Mouse (Mus musculus) midbrain, embryonic 16.5 days (tissue): ENCODE results near the gene Pnpla6. TPM values are rescaled to one million over a fixed set of nuclear protein-coding genes. Genes with fewer than 3 reads are reported as not detected.
A peak's percentile ranks its signal among the peaks of the same experiment; 100 is the strongest.

Experiments
- ATAC-seq: fragments of 200-750 bp; cut with Nextera tagmentation; 2 replicates; pipeline ENCODE4 v1.8.0; 2017; ENCODE audit warnings: moderate TSS enrichment
- H3K27ac ChIP-seq: fragments of 300-500 bp; sonication (generic); 2 replicates; pipeline ENCODE4 v1.5.1; 2014; ENCODE audit warnings: mild to moderate bottlenecking, low read length, mixed read lengths
- H3K27me3 ChIP-seq: fragments of 300-500 bp; sonication (generic); 2 replicates; pipeline ENCODE4 v1.6.1; 2014; ENCODE audit warnings: low read depth, low read length, mixed read lengths; ENCODE audit not compliant: control insufficient read depth, insufficient read depth
- H3K36me3 ChIP-seq: fragments of 300-500 bp; sonication (generic); 2 replicates; pipeline ENCODE4 v1.6.1; 2014; ENCODE audit warnings: mild to moderate bottlenecking, low read length, moderate library complexity, mixed read lengths; ENCODE audit not compliant: control insufficient read depth, insufficient read depth
- H3K4me1 ChIP-seq: fragments of 300-500 bp; sonication (generic); 2 replicates; pipeline ENCODE4 v1.6.1; 2014; ENCODE audit warnings: mild to moderate bottlenecking, low read length, mixed read lengths; ENCODE audit not compliant: control insufficient read depth, insufficient read depth
- H3K4me2 ChIP-seq: fragments of 300-500 bp; sonication (generic); 2 replicates; pipeline ENCODE4 v1.6.1; 2014; ENCODE audit warnings: mild to moderate bottlenecking, low read length, mixed read lengths
- H3K4me3 ChIP-seq: fragments of 300-500 bp; sonication (generic); 2 replicates; pipeline ENCODE4 v1.5.1; 2014; ENCODE audit warnings: low read depth, mild to moderate bottlenecking, low read length, moderate library complexity, mixed read lengths
- H3K9ac ChIP-seq: fragments of 300-500 bp; sonication (generic); 2 replicates; pipeline ENCODE4 v1.6.1; 2014; ENCODE audit warnings: low read depth, low read length, mixed read lengths
- H3K9me3 ChIP-seq: fragments of 300-500 bp; sonication (generic); replicated peaks from 2 replicates; pipeline ENCODE4 v1.6.1; 2014; ENCODE audit warnings: mild to moderate bottlenecking, low read length, mixed read lengths; ENCODE audit not compliant: control insufficient read depth, poor library complexity, severe bottlenecking
- WGBS: fragments of 180-500 bp; shearing (Covaris S2); extraction: QIAGEN DNeasy Blood & Tissue Kit; methylation state at CpG from one replicate; pipeline ENCODE4 v1.1.7; 2014; 5-methylcytosine and 5-hydroxymethylcytosine counted together
- polyA plus RNA-seq: library from polyadenylated mRNA; unstranded; fragments of >200 nt; fragmentation: Nextera tagmentation; extraction: Ambion mirVana; gene quantifications from 2 replicates; pipeline ENCODE4 v1.2.1, GENCODE M21; 2015

The Pnpla6 gene
- polyA plus RNA-seq, 1 experiment from 2014 or later, result 43.6 TPM

DNA sequence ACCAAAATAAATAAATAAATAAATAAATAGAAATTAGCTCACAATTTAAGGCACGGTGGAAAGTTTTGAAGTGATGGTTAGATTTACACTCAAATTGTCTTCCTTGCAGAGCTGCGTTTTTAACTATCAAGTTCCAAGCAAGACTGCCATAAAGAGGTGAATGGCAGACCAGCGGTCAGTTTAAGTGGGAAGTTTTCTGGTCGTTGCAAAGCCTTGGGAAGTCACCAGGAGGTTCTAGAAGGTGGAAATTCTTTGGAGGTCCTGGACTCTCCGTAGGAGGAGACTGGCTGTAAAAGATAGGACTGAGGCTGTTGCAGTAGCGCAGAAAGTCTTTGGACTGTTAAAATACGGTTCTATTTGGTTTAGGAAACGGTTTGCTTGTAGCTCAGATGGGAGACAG, 15.4 kb upstream of the Pnpla6 start:
- Histone ChIP-seq H3K4me3 (peak overlapping the region; percentile 77), H3K36me3 (peaks cover 20% of the 10 kb centered on the region), H3K27ac (peak overlapping the region; percentile 93), H3K4me1 (peaks cover 17% of the 10 kb centered on the region), H3K4me2 (peak overlapping the region; percentile 84), H3K9me3 (no peaks in the 10 kb centered on the region; the same call in 1 of the 2 replicates), H3K9ac (peak overlapping the region; percentile 75), H3K27me3 (no peaks in the 10 kb centered on the region)
- WGBS, result 8% methylated on average over 8 of the region's 8 CpGs
- ATAC-seq, result peak; percentile 27

GRCm38 (mm10) chr8:3500235-3501090, 14.7 kb upstream of the Pnpla6 start, which contains the start of gene Mcoln1:
Gene Mcoln1, plus strand, starts transcription at chr8:3500457.
- WGBS, result under 1% methylated on average over 61 of the region's 70 CpGs
- Histone ChIP-seq H3K9ac (peak within 1 kb of the TSS; percentile 84), H3K4me1 (peaks cover 16% of the 10 kb centered on the region), H3K9me3 (no peaks in the 10 kb centered on the region; the same call in 1 of the 2 replicates), H3K27ac (peak within 1 kb of the TSS; percentile 93), H3K27me3 (no peaks in the 10 kb centered on the region), H3K4me3 (peak within 1 kb of the TSS; percentile 77), H3K4me2 (peak within 1 kb of the TSS; percentile 88), H3K36me3 (peaks cover 12% of the 10 kb centered on the region)
- peak; percentile 85 for ATAC-seq

DNA sequence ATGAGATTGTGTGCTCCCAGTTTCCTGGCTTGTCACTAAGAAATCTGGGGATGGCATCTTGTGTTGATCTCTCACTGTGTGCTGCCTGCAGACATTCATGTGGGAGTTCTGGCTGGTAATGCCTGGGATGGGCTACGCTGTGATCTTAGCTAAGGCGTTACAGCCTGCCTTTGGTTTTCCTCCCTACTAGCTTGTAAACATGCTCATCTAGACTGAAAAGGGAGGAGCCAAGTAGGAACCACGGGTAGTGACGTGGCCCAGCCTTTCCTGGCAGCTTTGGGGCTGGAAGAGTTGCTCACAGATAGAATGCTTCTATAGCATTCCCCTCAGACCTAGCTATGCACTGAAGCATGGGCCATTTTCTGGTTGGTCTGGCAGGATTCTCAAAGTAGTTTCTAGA, 13.0 kb upstream of the Pnpla6 start:
- H3K9ac ChIP-seq, result no peak overlapping the region
- no peak overlapping the region for H3K27ac ChIP-seq
- H3K36me3 ChIP-seq, result peaks cover 8% of the 10 kb centered on the region
- no peaks in the 10 kb centered on the region for H3K27me3 ChIP-seq
- H3K4me1 ChIP-seq, result peaks cover 16% of the 10 kb centered on the region
- 82% methylated on average over 4 of the region's 4 CpGs for WGBS
- H3K9me3 ChIP-seq, result no peaks in the 10 kb centered on the region
- no peak overlapping the region for H3K4me3 ChIP-seq
- no peak for ATAC-seq
- no peak overlapping the region for H3K4me2 ChIP-seq

DNA sequence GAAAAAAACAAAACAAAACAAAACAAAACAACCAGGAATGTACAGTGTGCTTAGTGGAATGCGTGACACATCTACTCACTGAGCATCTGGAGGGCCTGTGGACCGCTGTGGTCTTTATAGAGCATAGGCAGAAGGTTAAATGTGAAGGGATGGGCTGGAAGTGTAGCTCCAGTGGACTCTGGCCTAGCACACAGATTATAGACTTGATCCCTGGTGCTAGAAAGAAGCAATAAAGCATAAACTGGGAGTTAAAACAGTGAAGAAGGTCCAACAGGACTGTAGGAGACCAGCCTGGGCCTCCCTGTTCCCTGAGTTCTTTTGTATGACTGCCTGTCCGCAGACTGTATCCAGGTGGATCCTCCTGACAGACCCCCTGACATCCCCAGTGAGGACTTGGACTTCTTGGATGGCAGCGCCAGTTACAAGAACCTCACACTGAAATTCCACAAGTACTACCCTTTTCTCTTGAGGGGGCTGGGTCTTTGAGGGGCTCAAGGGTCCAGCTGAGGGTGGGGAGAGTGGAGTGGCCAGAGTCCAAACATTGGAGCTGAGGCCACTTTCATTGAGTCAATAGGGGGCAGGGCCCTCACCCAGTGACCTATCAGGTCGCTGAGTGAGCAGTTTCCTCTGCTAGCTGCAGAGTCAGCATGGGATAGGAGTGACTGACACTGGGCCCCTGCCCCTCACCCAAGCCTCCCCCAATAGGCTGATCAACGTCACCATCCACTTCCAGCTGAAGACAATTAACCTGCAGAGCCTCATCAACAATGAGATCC, 7.0 kb upstream of the Pnpla6 start:
- H3K27ac ChIP-seq, result no peak overlapping the region
- H3K4me1 ChIP-seq, result no peaks in the 10 kb centered on the region
- no peaks in the 10 kb centered on the region for H3K9me3 ChIP-seq
- H3K9ac ChIP-seq, result no peak overlapping the region
- H3K36me3 ChIP-seq, result peaks cover 19% of the 10 kb centered on the region
- no peak overlapping the region for H3K4me2 ChIP-seq
- no peak overlapping the region for H3K4me3 ChIP-seq
- H3K27me3 ChIP-seq, result no peaks in the 10 kb centered on the region
- no peak for ATAC-seq
- 89% methylated on average over 6 of the region's 6 CpGs for WGBS

GRCm38 (mm10) chr8:3514681-3515247, 420 bp upstream of the Pnpla6 start:
- Histone ChIP-seq H3K36me3 (peaks cover 13% of the 10 kb centered on the region), H3K4me1 (peaks cover 11% of the 10 kb centered on the region), H3K9me3 (no peaks in the 10 kb centered on the region), H3K27ac (peak overlapping the region; percentile 84), H3K4me3 (peak overlapping the region; percentile 58), H3K27me3 (no peaks in the 10 kb centered on the region), H3K9ac (peak overlapping the region; percentile 78), H3K4me2 (peak overlapping the region; percentile 87)
- 29% methylated on average over 13 of the region's 13 CpGs for WGBS
- no peak for ATAC-seq

GRCm38 (mm10) chr8:3515771-3516417, 710 bp downstream of the Pnpla6 start:
- H3K4me2 ChIP-seq, result peak overlapping the region; percentile 87
- ATAC-seq, result peak; percentile 42
- peak overlapping the region; percentile 84 for H3K27ac ChIP-seq
- peaks cover 11% of the 10 kb centered on the region for H3K4me1 ChIP-seq
- WGBS, result under 1% methylated on average over 25 of the region's 25 CpGs
- no peaks in the 10 kb centered on the region for H3K27me3 ChIP-seq
- peaks cover 11% of the 10 kb centered on the region for H3K36me3 ChIP-seq
- H3K9me3 ChIP-seq, result no peaks in the 10 kb centered on the region
- peak overlapping the region; percentile 58 for H3K4me3 ChIP-seq
- peak overlapping the region; percentile 78 for H3K9ac ChIP-seq

DNA sequence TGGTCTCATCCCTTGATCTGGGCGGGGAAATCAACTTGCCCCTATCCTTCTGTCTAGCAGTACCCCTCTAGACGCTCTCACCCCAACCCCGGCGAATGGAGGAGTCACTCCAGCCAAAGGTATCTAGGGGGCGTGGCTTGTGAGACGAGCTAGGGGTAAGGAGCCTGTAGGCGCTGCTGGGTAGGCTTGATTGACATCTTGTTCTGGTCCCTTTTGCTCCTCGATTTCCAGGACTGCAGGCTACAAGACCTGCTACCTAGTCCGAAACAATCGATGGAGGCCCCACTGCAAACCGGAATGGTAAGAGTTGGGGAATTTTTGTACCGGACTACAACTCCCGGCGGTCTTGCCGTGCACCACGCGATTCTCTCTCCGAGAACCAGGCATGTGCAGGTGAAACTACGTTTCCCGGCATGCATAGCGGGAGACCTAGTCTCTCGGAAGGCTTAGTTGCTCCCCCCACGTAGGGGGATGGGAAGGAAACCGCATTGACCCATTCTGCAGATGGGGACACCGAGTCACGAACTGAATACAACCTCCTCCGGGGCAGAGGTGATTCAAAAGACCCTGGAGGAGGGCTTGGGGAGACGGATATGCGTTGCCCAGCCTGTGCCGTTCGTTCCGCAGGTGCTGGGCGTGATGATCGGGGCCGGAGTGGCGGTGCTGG, 1.4 kb downstream of the Pnpla6 start:
- Histone ChIP-seq H3K27ac (peak overlapping the region; percentile 84), H3K9me3 (no peaks in the 10 kb centered on the region), H3K4me2 (peak overlapping the region; percentile 87), H3K4me1 (peaks cover 11% of the 10 kb centered on the region), H3K9ac (peak overlapping the region; percentile 78), H3K36me3 (peaks cover 13% of the 10 kb centered on the region), H3K4me3 (peak overlapping the region; percentile 58), H3K27me3 (no peaks in the 10 kb centered on the region)
- 4% methylated on average over 36 of the region's 36 CpGs for WGBS
- peak; percentile 90 for ATAC-seq

DNA sequence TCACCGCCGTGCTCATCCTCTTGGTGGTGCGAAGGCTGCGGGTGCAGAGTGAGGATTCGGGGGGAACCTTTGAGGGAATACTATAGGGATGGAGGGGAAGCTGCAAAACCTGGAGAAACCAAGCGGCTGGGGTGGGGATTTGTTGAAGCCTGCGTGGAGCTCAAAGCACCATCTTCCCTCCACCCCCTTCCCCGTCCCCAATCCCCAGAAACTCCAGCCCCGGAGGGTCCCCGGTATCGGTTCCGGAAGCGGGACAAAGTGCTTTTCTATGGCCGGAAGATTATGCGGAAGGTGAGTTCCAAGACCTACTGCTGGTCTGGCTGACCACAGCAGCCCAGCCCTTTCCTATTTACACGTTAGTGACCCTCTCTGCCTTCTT, 1.9 kb downstream of the Pnpla6 start:
- Histone ChIP-seq H3K27me3 (no peaks in the 10 kb centered on the region), H3K9me3 (no peaks in the 10 kb centered on the region), H3K36me3 (peaks cover 14% of the 10 kb centered on the region), H3K4me1 (peaks cover 11% of the 10 kb centered on the region), H3K27ac (peak overlapping the region; percentile 84), H3K4me3 (peak overlapping the region; percentile 58), H3K4me2 (peak overlapping the region; percentile 87), H3K9ac (peak overlapping the region; percentile 78)
- no peak for ATAC-seq
- 10% methylated on average over 16 of the region's 16 CpGs for WGBS
